Mouse (Mus musculus) forebrain, embryonic 11.5 days (tissue): Measurements from ENCODE around the gene Utp14b. TPM values are rescaled to one million over a fixed set of nuclear protein-coding genes. Genes with fewer than 3 reads are reported as not detected.

Source experiments
- polyA plus RNA-seq: library from polyadenylated mRNA; unstranded; fragments of >200 nt; fragmentation: Nextera tagmentation; extraction: Ambion mirVana; gene quantifications from 2 replicates; pipeline ENCODE4 v1.2.1, GENCODE M21; 2014

Gene Utp14b
- polyA plus RNA-seq, 1 experiment from 2014 or later: 5.9 TPM

Other genes starting within 250 kb of the Utp14b start
- 146 and 147 TPM in 2 replicates for gene Farsb, start 169.1 kb upstream of the Utp14b start, polyA plus RNA-seq
- not detected in 2 replicates for gene Mogat1, start 147.0 kb upstream of the Utp14b start, polyA plus RNA-seq
- gene BC035947, start 145.9 kb upstream of the Utp14b start, polyA plus RNA-seq: 0.17 and 0.65 TPM in 2 replicates
- gene Acsl3, start 213 bp upstream of the Utp14b start, polyA plus RNA-seq: 99.5 and 102 TPM in 2 replicates
- 0.52 and 0.75 TPM in 2 replicates for gene Kcne4, start 158.7 kb downstream of the Utp14b start, polyA plus RNA-seq